Comparison of ENCODE assay signal across 7 mouse cellular contexts in genomic region chr17:94864531-94865318, GRCm38 (mm10).
DNase-seq lines count a peak whose midpoint lies in the region; ATAC-seq and TF ChIP-seq lines count a peak whose summit lies in the region.
"Not testable (repeated sequence)": the region's sequence is repeated elsewhere in the genome, so short reads cannot be mapped to it uniquely, and the experiment has no call there.

No protein-coding gene starts in this region.

- H3K27ac ChIP-seq in embryonic facial prominence, embryonic 12.5 days; limb, embryonic 11.5 days (replicated peaks; ENCODE audit: low read depth, low read length); midbrain, embryonic 14.5 days (replicated peaks; ENCODE audit: low read depth, low read length): not testable (repeated sequence)
- peak overlapping the region; percentile 70; the same call in 1 of the 2 replicates for H3K27ac ChIP-seq in spleen, adult 2 months (ENCODE audit: insufficient read depth, low read length)

- not testable (repeated sequence) for TF ChIP-seq CTCF in spleen, adult 2 months (IDR thresholded peaks at IDR 0.05; ENCODE audit: extremely low read depth, insufficient read depth, insufficient read length, insufficient replicate concordance)

- H3K4me1 ChIP-seq in embryonic facial prominence, embryonic 12.5 days; limb, embryonic 11.5 days (ENCODE audit: control insufficient read depth, insufficient read depth, low read length); midbrain, embryonic 14.5 days (ENCODE audit: control insufficient read depth, insufficient read depth, low read length); spleen, adult 2 months (ENCODE audit: control insufficient read depth, insufficient read depth, insufficient read length): not testable (repeated sequence)

- peak; percentile 57; the same call in 1 of the 2 replicates for TF ChIP-seq POLR2A in spleen, adult 2 months (IDR thresholded peaks at IDR 0.05; ENCODE audit: low read depth, low read length)

- DNase-seq in adrenal gland, postnatal 25 days: peak; percentile 66
- peak; percentile 99 for DNase-seq in heart, adult 11 months
- peak; percentile 76 for DNase-seq in kidney, adult 18-20 months
- DNase-seq in limb, embryonic 11.5 days (ENCODE audit: low spot score): peak; percentile 82
- peak; percentile 78 for DNase-seq in midbrain, embryonic 14.5 days
- peak; percentile 73 to 75 for DNase-seq in spleen, adult 2 months (ENCODE audit: low read depth in 1 of 2, low spot score in 2 of 2)

- H3K36me3 ChIP-seq in embryonic facial prominence, embryonic 12.5 days; limb, embryonic 11.5 days (ENCODE audit: control insufficient read depth, insufficient read depth, low read length); midbrain, embryonic 14.5 days (ENCODE audit: control insufficient read depth, insufficient read depth, low read length); spleen, adult 2 months (ENCODE audit: control insufficient read depth, insufficient read depth, low read length): not testable (repeated sequence)

- not testable (repeated sequence) for H3K9me3 ChIP-seq in embryonic facial prominence, embryonic 12.5 days; limb, embryonic 11.5 days (ENCODE audit: control insufficient read depth, low read length); midbrain, embryonic 14.5 days (ENCODE audit: control insufficient read depth, low read length)

- H3K4me3 ChIP-seq in embryonic facial prominence, embryonic 12.5 days: peak overlapping the region; percentile 46
- peak overlapping the region; percentile 43 for H3K4me3 ChIP-seq in limb, embryonic 11.5 days (ENCODE audit: low read depth, low read length)
- peak overlapping the region; percentile 42 for H3K4me3 ChIP-seq in midbrain, embryonic 14.5 days (replicated peaks; ENCODE audit: low read depth, low read length)
- H3K4me3 ChIP-seq in spleen, adult 2 months (ENCODE audit: extremely low read depth, insufficient read depth, insufficient read length): peak overlapping the region; percentile 86

- H3K27me3 ChIP-seq in embryonic facial prominence, embryonic 12.5 days; limb, embryonic 11.5 days (ENCODE audit: control insufficient read depth, insufficient read depth, low read length); midbrain, embryonic 14.5 days (ENCODE audit: control insufficient read depth, insufficient read depth, low read length); spleen, adult 2 months (ENCODE audit: control insufficient read depth, insufficient read depth, low read length): not testable (repeated sequence)

- peak overlapping the region; percentile 46 for H3K4me2 ChIP-seq in embryonic facial prominence, embryonic 12.5 days (replicated peaks)
- peak overlapping the region; percentile 36; the same call in 1 of the 2 replicates for H3K4me2 ChIP-seq in limb, embryonic 11.5 days (ENCODE audit: low read depth, severe bottlenecking)
- peak overlapping the region; percentile 54 for H3K4me2 ChIP-seq in midbrain, embryonic 14.5 days (ENCODE audit: low read length)

- ATAC-seq in embryonic facial prominence, embryonic 12.5 days (ENCODE audit: insufficient number of reproducible peaks, insufficient read depth, low FRiP score, low TSS enrichment): peak; percentile 96
- ATAC-seq in limb, embryonic 11.5 days (ENCODE audit: insufficient number of reproducible peaks, low FRiP score, low TSS enrichment, low read depth): peak; percentile 95
- peak; percentile 91 for ATAC-seq in midbrain, embryonic 14.5 days (ENCODE audit: low FRiP score, low TSS enrichment)

- 14% methylated on average over 20 of the region's 21 CpGs for WGBS in embryonic facial prominence, embryonic 12.5 days
- 17% methylated on average over 21 of the region's 21 CpGs for WGBS in limb, embryonic 11.5 days
- WGBS in midbrain, embryonic 14.5 days: 17% methylated on average over 21 of the region's 21 CpGs
- 9% methylated on average over 21 of the region's 21 CpGs for WGBS in spleen, adult 2 months

- H3K9ac ChIP-seq in embryonic facial prominence, embryonic 12.5 days: peak overlapping the region; percentile 52
- H3K9ac ChIP-seq in limb, embryonic 11.5 days (ENCODE audit: low read length): peak overlapping the region; percentile 64
- H3K9ac ChIP-seq in midbrain, embryonic 14.5 days (replicated peaks; ENCODE audit: low read length): peak overlapping the region; percentile 46
